Mouse (Mus musculus): ENCODE data around the gene Gm13757. TPM values are rescaled to one million over a fixed set of nuclear protein-coding genes. Genes with fewer than 3 reads are reported as not detected.

Gm13757 gene
- total and polyA plus RNA-seq, 3 experiments = 0.05 TPM; not detected in 2

Other genes starting within 250 kb of the Gm13757 start
- not detected in 2 replicates for gene Olfr1170, start 220.8 kb downstream of the Gm13757 start, total RNA-seq (2014; fragmentation: Nextera tagmentation)
- not detected in 2 replicates for gene Olfr1170, start 220.8 kb downstream of the Gm13757 start, total RNA-seq (2017)
- not detected in 2 replicates for gene Olfr1170, start 220.8 kb downstream of the Gm13757 start, polyA plus RNA-seq (2012)
- not detected in 2 replicates for gene Olfr1173, start 169.3 kb downstream of the Gm13757 start, total RNA-seq (2014; fragmentation: Nextera tagmentation)
- gene Olfr1173, start 169.3 kb downstream of the Gm13757 start, total RNA-seq (2017) = 0.12 TPM in 1 of 2 replicates, not detected in the other
- not detected in 2 replicates for gene Olfr1173, start 169.3 kb downstream of the Gm13757 start, polyA plus RNA-seq (2012)
- not detected in 2 replicates for gene Olfr1174-ps, start 134.0 kb downstream of the Gm13757 start, total RNA-seq (2014; fragmentation: Nextera tagmentation)
- 0.06 and 0.16 TPM in 2 replicates for gene Olfr1174-ps, start 134.0 kb downstream of the Gm13757 start, total RNA-seq (2017)
- gene Olfr1174-ps, start 134.0 kb downstream of the Gm13757 start, polyA plus RNA-seq (2012) = not detected in 2 replicates
- not detected in 2 replicates for gene Olfr1175-ps, start 121.9 kb downstream of the Gm13757 start, total RNA-seq (2014; fragmentation: Nextera tagmentation)
- 0.11 and 0.12 TPM in 2 replicates for gene Olfr1175-ps, start 121.9 kb downstream of the Gm13757 start, total RNA-seq (2017)
- not detected in 2 replicates for gene Olfr1175-ps, start 121.9 kb downstream of the Gm13757 start, polyA plus RNA-seq (2012)
- not detected in 2 replicates for gene Olfr1176, start 112.4 kb downstream of the Gm13757 start, total RNA-seq (2014; fragmentation: Nextera tagmentation)
- not detected in 2 replicates for gene Olfr1176, start 112.4 kb downstream of the Gm13757 start, total RNA-seq (2017)
- not detected in 2 replicates for gene Olfr1176, start 112.4 kb downstream of the Gm13757 start, polyA plus RNA-seq (2012)
- gene Olfr1177-ps, start 102.6 kb downstream of the Gm13757 start, total RNA-seq (2014; fragmentation: Nextera tagmentation) = not detected in 2 replicates
- 0.05 TPM in 1 of 2 replicates, not detected in the other for gene Olfr1177-ps, start 102.6 kb downstream of the Gm13757 start, total RNA-seq (2017)
- not detected in 2 replicates for gene Olfr1177-ps, start 102.6 kb downstream of the Gm13757 start, polyA plus RNA-seq (2012)
- not detected in 2 replicates for gene Olfr1178, start 62.1 kb downstream of the Gm13757 start, total RNA-seq (2014; fragmentation: Nextera tagmentation)
- gene Olfr1178, start 62.1 kb downstream of the Gm13757 start, total RNA-seq (2017) = 0.06 and 0.49 TPM in 2 replicates
- not detected in 2 replicates for gene Olfr1178, start 62.1 kb downstream of the Gm13757 start, polyA plus RNA-seq (2012)
- not detected in 2 replicates for gene Olfr1179, start 42.7 kb downstream of the Gm13757 start, total RNA-seq (2014; fragmentation: Nextera tagmentation)
- 0.16 TPM in 1 of 2 replicates, not detected in the other for gene Olfr1179, start 42.7 kb downstream of the Gm13757 start, total RNA-seq (2017)
- gene Olfr1179, start 42.7 kb downstream of the Gm13757 start, polyA plus RNA-seq (2012) = not detected in 2 replicates
- not detected in 2 replicates for gene Olfr1180, start 30.0 kb downstream of the Gm13757 start, total RNA-seq (2014; fragmentation: Nextera tagmentation)
- gene Olfr1180, start 30.0 kb downstream of the Gm13757 start, total RNA-seq (2017) = 0.11 TPM in 1 of 2 replicates, not detected in the other
- gene Olfr1180, start 30.0 kb downstream of the Gm13757 start, polyA plus RNA-seq (2012) = not detected in 2 replicates
- gene Olfr1181, start 23.0 kb downstream of the Gm13757 start, total RNA-seq (2014; fragmentation: Nextera tagmentation) = not detected in 2 replicates
- gene Olfr1181, start 23.0 kb downstream of the Gm13757 start, total RNA-seq (2017) = 0.33 TPM in 1 of 2 replicates, not detected in the other
- gene Olfr1181, start 23.0 kb downstream of the Gm13757 start, polyA plus RNA-seq (2012) = not detected in 2 replicates
- not detected in 2 replicates for gene Olfr1183, start 5.7 kb upstream of the Gm13757 start, total RNA-seq (2014; fragmentation: Nextera tagmentation)
- gene Olfr1183, start 5.7 kb upstream of the Gm13757 start, total RNA-seq (2017) = under 0.01 and 0.06 TPM in 2 replicates
- not detected in 2 replicates for gene Olfr1183, start 5.7 kb upstream of the Gm13757 start, polyA plus RNA-seq (2012)
- not detected in 2 replicates for gene Olfr1184, start 34.5 kb upstream of the Gm13757 start, total RNA-seq (2014; fragmentation: Nextera tagmentation)
- not detected in 2 replicates for gene Olfr1184, start 34.5 kb upstream of the Gm13757 start, total RNA-seq (2017)
- gene Olfr1184, start 34.5 kb upstream of the Gm13757 start, polyA plus RNA-seq (2012) = not detected in 2 replicates
- not detected in 2 replicates for gene Olfr1185-ps1, start 44.2 kb upstream of the Gm13757 start, total RNA-seq (2014; fragmentation: Nextera tagmentation)
- 0.05 and 0.06 TPM in 2 replicates for gene Olfr1185-ps1, start 44.2 kb upstream of the Gm13757 start, total RNA-seq (2017)
- gene Olfr1185-ps1, start 44.2 kb upstream of the Gm13757 start, polyA plus RNA-seq (2012) = not detected in 2 replicates
- not detected in 2 replicates for gene Olfr1186, start 69.4 kb upstream of the Gm13757 start, total RNA-seq (2014; fragmentation: Nextera tagmentation)
- gene Olfr1186, start 69.4 kb upstream of the Gm13757 start, total RNA-seq (2017) = 0.27 TPM in 1 of 2 replicates, not detected in the other
- not detected in 2 replicates for gene Olfr1186, start 69.4 kb upstream of the Gm13757 start, polyA plus RNA-seq (2012)
- not detected in 2 replicates for gene Olfr1188, start 107.8 kb upstream of the Gm13757 start, total RNA-seq (2014; fragmentation: Nextera tagmentation)
- 0.17 and 0.27 TPM in 2 replicates for gene Olfr1188, start 107.8 kb upstream of the Gm13757 start, total RNA-seq (2017)
- gene Olfr1188, start 107.8 kb upstream of the Gm13757 start, polyA plus RNA-seq (2012) = not detected in 2 replicates
- not detected in 2 replicates for gene Olfr1189, start 137.3 kb upstream of the Gm13757 start, total RNA-seq (2014; fragmentation: Nextera tagmentation)
- gene Olfr1189, start 137.3 kb upstream of the Gm13757 start, total RNA-seq (2017) = 0.06 and 0.16 TPM in 2 replicates
- not detected in 2 replicates for gene Olfr1189, start 137.3 kb upstream of the Gm13757 start, polyA plus RNA-seq (2012)
- gene Olfr1191-ps1, start 191.4 kb upstream of the Gm13757 start, total RNA-seq (2014; fragmentation: Nextera tagmentation) = not detected in 2 replicates
- 0.05 TPM in 1 of 2 replicates, not detected in the other for gene Olfr1191-ps1, start 191.4 kb upstream of the Gm13757 start, total RNA-seq (2017)
- not detected in 2 replicates for gene Olfr1191-ps1, start 191.4 kb upstream of the Gm13757 start, polyA plus RNA-seq (2012)
- not detected in 2 replicates for gene Olfr1192-ps1, start 199.4 kb upstream of the Gm13757 start, total RNA-seq (2014; fragmentation: Nextera tagmentation)
- gene Olfr1192-ps1, start 199.4 kb upstream of the Gm13757 start, total RNA-seq (2017) = 0.12 and 0.27 TPM in 2 replicates
- gene Olfr1192-ps1, start 199.4 kb upstream of the Gm13757 start, polyA plus RNA-seq (2012) = not detected in 2 replicates
- not detected in 2 replicates for gene Olfr1193, start 226.5 kb upstream of the Gm13757 start, total RNA-seq (2014; fragmentation: Nextera tagmentation)
- gene Olfr1193, start 226.5 kb upstream of the Gm13757 start, total RNA-seq (2017) = 0.12 and 0.55 TPM in 2 replicates
- not detected in 2 replicates for gene Olfr1193, start 226.5 kb upstream of the Gm13757 start, polyA plus RNA-seq (2012)
- gene Olfr1195, start 240.1 kb upstream of the Gm13757 start, total RNA-seq (2014; fragmentation: Nextera tagmentation) = not detected in 2 replicates
- not detected in 2 replicates for gene Olfr1195, start 240.1 kb upstream of the Gm13757 start, total RNA-seq (2017)
- not detected in 2 replicates for gene Olfr1195, start 240.1 kb upstream of the Gm13757 start, polyA plus RNA-seq (2012)